Mouse (Mus musculus) myocyte (in vitro differentiated cells): Measurements from ENCODE around the gene Hspa1l. TPM values are rescaled to one million over a fixed set of nuclear protein-coding genes. Genes with fewer than 3 reads are reported as not detected.

Experiments
- H3K27me3 ChIP-seq: one replicate; pipeline ENCODE4 v1.6.1; 2011; ENCODE audit not compliant: control insufficient read depth, insufficient read depth, insufficient read length
- H3K36me3 ChIP-seq: one replicate; pipeline ENCODE4 v1.6.1; 2011; ENCODE audit not compliant: control insufficient read depth, insufficient read depth
- H3K4me2 ChIP-seq: one replicate; pipeline ENCODE4 v1.6.1; 2011; ENCODE audit warnings: low read depth, control low read depth
- H3K4me3 ChIP-seq: one replicate; pipeline ENCODE4 v1.5.1; 2011; ENCODE audit warnings: mild to moderate bottlenecking, control low read depth, moderate library complexity
- H3K79me2 ChIP-seq: one replicate; pipeline ENCODE4 v1.6.1; 2011; ENCODE audit not compliant: control insufficient read depth, insufficient read depth
- H3ac ChIP-seq: one replicate; pipeline ENCODE4 v1.6.1; 2011; ENCODE audit not compliant: control insufficient read depth, insufficient read length
- CEBPB ChIP-seq: IDR thresholded peaks from 2 replicates; pipeline ENCODE4 v1.6.1; 2011; ENCODE audit warnings: mild to moderate bottlenecking, moderate library complexity; ENCODE audit not compliant: poor library complexity, insufficient read depth, severe bottlenecking
- E2F4 ChIP-seq: IDR thresholded peaks from one replicate; pipeline ENCODE4 v1.6.1; 2011; ENCODE audit warnings: mild to moderate bottlenecking, control low read depth, moderate library complexity; ENCODE audit not compliant: insufficient read depth
- MAX ChIP-seq: IDR thresholded peaks from one replicate; pipeline ENCODE4 v1.6.1; 2011; ENCODE audit warnings: low read depth, mild to moderate bottlenecking, control low read depth
- MYOD1 ChIP-seq, 3 experiments: IDR thresholded peaks; one replicate each; pipeline ENCODE4 v1.6.1; 2011; ENCODE audit warnings: control low read depth in 2 of 3, low read depth in 2 of 3, mild to moderate bottlenecking in 2 of 3, moderate library complexity in 1 of 3; ENCODE audit not compliant: insufficient read length in 2 of 3, control insufficient read depth in 1 of 3
- MYOG ChIP-seq, 3 experiments: IDR thresholded peaks; one replicate each; pipeline ENCODE4 v1.6.1; 2011; ENCODE audit warnings: control low read depth in 2 of 3, low read depth in 2 of 3, mild to moderate bottlenecking in 2 of 3; ENCODE audit not compliant: insufficient read length in 2 of 3, control insufficient read depth in 1 of 3, insufficient read depth in 1 of 3
- POLR2A ChIP-seq: IDR thresholded peaks from one replicate; pipeline ENCODE4 v1.6.1; 2011; ENCODE audit warnings: low read depth, mild to moderate bottlenecking, control low read depth, moderate library complexity; ENCODE audit not compliant: insufficient read length
- POLR2AphosphoS2 ChIP-seq: IDR thresholded peaks from one replicate; pipeline ENCODE4 v1.6.1; 2011; ENCODE audit warnings: low read depth, control low read depth; ENCODE audit not compliant: insufficient read length
- REST ChIP-seq: IDR thresholded peaks from one replicate; pipeline ENCODE4 v1.6.1; 2011; ENCODE audit warnings: mild to moderate bottlenecking, control low read depth, moderate library complexity; ENCODE audit not compliant: insufficient read depth, insufficient read length
- SRF ChIP-seq: IDR thresholded peaks from one replicate; pipeline ENCODE4 v1.6.1; 2011; ENCODE audit warnings: low read depth; ENCODE audit not compliant: control insufficient read depth, insufficient read length
- TCF12 ChIP-seq: IDR thresholded peaks from one replicate; pipeline ENCODE4 v1.6.1; 2011; ENCODE audit warnings: mild to moderate bottlenecking, control low read depth; ENCODE audit not compliant: poor library complexity, insufficient read depth, severe bottlenecking
- TCF3 ChIP-seq: IDR thresholded peaks from one replicate; pipeline ENCODE4 v1.6.1; 2011; ENCODE audit warnings: low read depth, control low read depth; ENCODE audit not compliant: insufficient read length
- USF1 ChIP-seq: IDR thresholded peaks from one replicate; pipeline ENCODE4 v1.6.1; 2011; ENCODE audit warnings: low read depth, mild to moderate bottlenecking, control low read depth, moderate library complexity
- polyA plus RNA-seq: library from polyadenylated mRNA; unstranded; fragments of >200 nt; fragmentation: generic; extraction: Trizol; gene quantifications from one replicate; pipeline ENCODE4 v1.2.1, GENCODE M21; 2012; ENCODE audit warnings: missing spikeins

Hspa1l gene
- polyA plus RNA-seq, 1 experiment, result 1.3 TPM

DNA sequence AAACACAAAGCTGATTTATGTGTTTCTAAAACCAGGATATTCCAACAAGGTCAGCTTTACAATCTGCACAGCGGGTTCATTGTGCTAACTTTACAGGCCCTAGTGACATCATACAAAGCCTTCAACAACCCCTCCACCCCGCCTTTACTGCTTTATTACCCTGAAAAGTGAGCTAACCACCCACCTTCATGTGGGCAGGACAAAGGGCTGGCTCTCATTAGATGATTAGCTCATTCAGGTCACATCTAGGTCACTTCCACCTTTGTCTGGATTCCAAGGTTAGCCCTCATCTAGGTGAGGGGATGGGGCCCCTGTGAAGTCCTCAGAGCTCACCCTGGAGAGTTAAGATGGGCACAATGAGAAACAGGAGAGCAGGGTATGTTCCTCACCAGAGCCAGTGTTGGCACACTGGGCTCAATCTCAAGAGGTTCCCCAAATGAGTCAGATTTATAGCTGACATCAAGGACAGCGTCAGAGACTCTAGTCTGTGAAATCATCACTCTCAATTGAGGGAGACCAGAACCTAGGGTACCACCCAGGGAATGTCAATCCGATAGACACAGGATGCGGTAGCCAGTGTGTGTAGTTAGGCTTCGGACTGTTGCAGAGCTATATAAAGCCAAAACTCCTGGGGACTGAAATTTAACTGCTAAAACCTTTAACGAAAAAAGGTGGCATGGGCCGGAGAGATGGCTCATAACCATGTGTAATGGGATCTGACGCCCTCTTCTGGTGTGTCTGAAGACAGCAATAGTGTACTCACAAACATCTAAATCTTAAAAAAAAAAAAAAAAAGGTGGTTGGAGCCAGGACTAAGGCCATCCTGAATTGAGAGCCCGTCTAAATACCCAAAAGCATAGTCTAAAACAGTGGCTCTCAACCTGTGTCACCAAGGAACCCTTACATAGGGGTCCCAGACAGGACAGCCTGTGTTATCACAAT, 21.7 kb upstream of the Hspa1l start:
- no peaks in the 10 kb centered on the region for H3K27me3 ChIP-seq
- peaks cover 14% of the 10 kb centered on the region for H3K36me3 ChIP-seq
- H3K4me2 ChIP-seq, result peak overlapping the region; percentile 85
- peaks cover 18% of the 10 kb centered on the region for H3K79me2 ChIP-seq
- H3ac ChIP-seq, result peak overlapping the region; percentile 48
- peak overlapping the region; percentile 99 for H3K4me3 ChIP-seq
- TF ChIP-seq POLR2AphosphoS2 (peak; percentile 17), POLR2A (peak; percentile 6), MAX (no peak), TCF12 (no peak)

DNA sequence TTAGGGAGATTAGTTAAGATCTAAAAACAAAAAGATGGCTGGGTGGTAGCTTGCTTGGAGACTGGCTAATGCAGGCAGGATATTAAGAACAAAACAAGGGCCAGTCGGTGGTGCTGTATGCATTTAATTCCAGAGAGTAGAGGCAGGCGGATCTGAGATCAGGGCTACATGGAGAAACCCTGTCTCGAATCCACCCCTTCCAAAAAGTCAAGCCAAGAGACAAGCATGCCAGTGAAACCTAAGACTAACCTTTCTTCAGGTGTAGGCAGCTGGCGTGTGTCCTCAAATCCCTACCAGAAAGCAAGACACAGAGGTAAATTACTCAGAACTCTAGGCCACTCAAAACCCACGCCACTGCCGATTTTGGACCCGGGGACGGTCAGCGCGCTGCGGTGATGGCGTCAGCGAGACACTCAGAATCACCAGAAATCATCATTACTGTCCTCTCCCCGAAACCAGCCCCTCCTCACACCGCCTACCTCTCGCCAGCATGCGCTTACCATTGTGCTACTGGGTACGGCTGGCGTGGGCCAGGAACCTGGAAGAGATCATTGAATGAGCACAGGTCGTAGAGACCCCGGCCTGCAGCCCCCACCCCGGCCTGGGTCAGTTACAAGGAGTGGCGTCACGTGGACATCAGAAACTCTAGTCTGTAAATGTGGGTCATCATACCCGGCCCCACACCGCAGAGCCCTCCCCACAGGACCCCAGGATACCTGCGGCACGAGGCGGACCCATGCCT, 20.7 kb upstream of the Hspa1l start:
- Histone ChIP-seq H3K27me3 (no peaks in the 10 kb centered on the region), H3ac (peak overlapping the region; percentile 48), H3K36me3 (peaks cover 14% of the 10 kb centered on the region), H3K4me2 (peak overlapping the region; percentile 85), H3K79me2 (peaks cover 18% of the 10 kb centered on the region), H3K4me3 (peak overlapping the region; percentile 99)
- TF ChIP-seq TCF12 (no peak), USF1 (peak; percentile 59)

GRCm38 (mm10) chr17:34952378-34953040, 20.0 kb upstream of the Hspa1l start:
- Histone ChIP-seq H3K4me3 (peak overlapping the region; percentile 99), H3K27me3 (no peaks in the 10 kb centered on the region), H3ac (peak overlapping the region; percentile 48), H3K4me2 (peak overlapping the region; percentile 58), H3K36me3 (peaks cover 14% of the 10 kb centered on the region), H3K79me2 (peaks cover 18% of the 10 kb centered on the region)
- TF ChIP-seq SRF, result no peak
- peak; percentile 98 for TF ChIP-seq POLR2A
- TF ChIP-seq POLR2AphosphoS2, result peak; percentile 97
- peak; percentile 22 for TF ChIP-seq E2F4
- peak; percentile 99 for TF ChIP-seq MAX
- TF ChIP-seq TCF3, result no peak

GRCm38 (mm10) chr17:34953258-34953657, 19.2 kb upstream of the Hspa1l start:
- Histone ChIP-seq H3K4me2 (peak overlapping the region; percentile 58), H3ac (no peak overlapping the region), H3K27me3 (no peaks in the 10 kb centered on the region), H3K4me3 (peak overlapping the region; percentile 99), H3K36me3 (peaks cover 14% of the 10 kb centered on the region), H3K79me2 (peaks cover 18% of the 10 kb centered on the region)
- TF ChIP-seq USF1 (no peak), SRF (no peak), TCF12 (no peak), MYOD1 (IDR thresholded peaks at IDR 0.05; ENCODE audit: control insufficient read depth in 1 of 3, insufficient read length in 2 of 3, low read depth in 2 of 3) (no peak), POLR2A (no peak), CEBPB (no peak), REST (no peak), E2F4 (no peak), POLR2AphosphoS2 (no peak), MAX (no peak), MYOG (IDR thresholded peaks at IDR 0.05; ENCODE audit: control insufficient read depth in 1 of 3, insufficient read depth in 1 of 3, insufficient read length in 2 of 3, low read depth in 2 of 3) (no peak), TCF3 (no peak)

DNA sequence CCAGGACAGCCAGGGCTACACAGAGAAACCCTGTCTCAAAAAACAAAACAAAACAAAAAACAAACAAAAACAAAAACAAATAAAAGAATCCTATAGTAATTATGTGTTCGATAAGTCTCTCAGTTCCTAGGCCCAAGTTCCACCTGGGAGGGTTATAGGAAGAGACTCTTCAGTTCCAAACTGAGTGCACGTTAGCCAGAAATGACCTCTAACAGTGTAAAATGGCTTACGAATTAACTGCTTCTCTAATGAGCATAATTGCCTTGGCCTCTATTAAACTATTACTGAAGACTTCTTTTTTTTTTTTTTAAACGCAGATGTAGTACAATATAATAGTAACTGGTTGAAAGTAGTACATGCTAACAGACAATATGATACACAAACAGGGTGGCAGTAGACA, 18.6 kb upstream of the Hspa1l start:
- no peak overlapping the region for H3ac ChIP-seq
- no peaks in the 10 kb centered on the region for H3K27me3 ChIP-seq
- no peak overlapping the region for H3K4me3 ChIP-seq
- TF ChIP-seq USF1, result no peak
- no peak for TF ChIP-seq REST
- TF ChIP-seq MAX, result no peak
- TF ChIP-seq TCF12, result no peak
- TF ChIP-seq CEBPB, result no peak
- no peak for TF ChIP-seq E2F4
- TF ChIP-seq POLR2A, result no peak
- no peak for TF ChIP-seq MYOD1 (IDR thresholded peaks at IDR 0.05; ENCODE audit: control insufficient read depth in 1 of 3, insufficient read length in 2 of 3, low read depth in 2 of 3)
- no peak for TF ChIP-seq MYOG (IDR thresholded peaks at IDR 0.05; ENCODE audit: control insufficient read depth in 1 of 3, insufficient read depth in 1 of 3, insufficient read length in 2 of 3, low read depth in 2 of 3)
- no peak for TF ChIP-seq TCF3
- no peak for TF ChIP-seq POLR2AphosphoS2
- TF ChIP-seq SRF, result no peak
- peaks cover 14% of the 10 kb centered on the region for H3K36me3 ChIP-seq
- peaks cover 18% of the 10 kb centered on the region for H3K79me2 ChIP-seq
- H3K4me2 ChIP-seq, result no peak overlapping the region
